Mouse (Mus musculus) myocyte (in vitro differentiated cells): ENCODE measurements around the gene Ceacam2.

ENCODE experiments used
- MAX ChIP-seq: IDR thresholded peaks from one replicate; pipeline ENCODE4 v1.6.1; 2011; ENCODE audit warnings: low read depth, mild to moderate bottlenecking, control low read depth
- POLR2A ChIP-seq: IDR thresholded peaks from one replicate; pipeline ENCODE4 v1.6.1; 2011; ENCODE audit warnings: low read depth, mild to moderate bottlenecking, control low read depth, moderate library complexity; ENCODE audit not compliant: insufficient read length

DNA sequence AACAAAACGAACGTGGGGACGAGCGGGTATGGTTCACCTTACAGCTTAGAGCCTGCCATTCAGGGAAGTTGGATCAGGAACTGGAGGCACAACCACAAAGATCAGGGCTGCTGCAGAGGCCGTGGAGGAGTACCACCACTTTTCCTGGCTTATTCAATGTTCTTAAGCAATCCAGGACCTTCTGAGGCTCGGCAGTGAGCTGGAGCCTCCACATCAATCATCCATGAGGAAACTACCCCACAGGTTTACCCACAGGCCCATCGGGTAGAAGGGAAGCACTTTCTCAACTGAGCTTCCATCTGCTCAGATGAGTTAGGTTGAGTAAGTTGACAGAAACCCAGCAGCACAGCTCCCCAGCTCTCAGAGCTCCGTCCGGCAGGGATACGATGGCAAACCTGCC is 39.8 kb upstream of the Ceacam2 start:
- TF ChIP-seq POLR2A: no peak
- no peak for TF ChIP-seq MAX
